Mouse (Mus musculus) monocyte, adult 2 months (primary cell): ENCODE results near the gene Ckap5.
"Not testable (repeated sequence)": the region's sequence is repeated elsewhere in the genome, so short reads cannot be mapped to it uniquely, and the experiment has no call there.

Experiments
- DNase-seq, 2 experiments: peaks; one replicate each; pipeline ENCODE4 v3.0.0; 2022; ENCODE audit warnings: low spot score in 2 of 2, low read depth in 1 of 2

The Ckap5 gene

GRCm38 (mm10) chr2:91526294-91527146, at the start of gene Ckap5:
Ckap5 (plus strand) TSS chr2:91526762.
- DNase-seq: peak; percentile 73 to 76

GRCm38 (mm10) chr2:91476841-91477240, 49.7 kb upstream of the Ckap5 start:
- DNase-seq: no peak

GRCm38 (mm10) chr2:91480399-91480801, 46.2 kb upstream of the Ckap5 start:
- DNase-seq: no peak

- DNase-seq: no peak
Measured at GRCm38 (mm10) chr2:91480805-91481514, 45.6 kb upstream of the Ckap5 start.

DNA sequence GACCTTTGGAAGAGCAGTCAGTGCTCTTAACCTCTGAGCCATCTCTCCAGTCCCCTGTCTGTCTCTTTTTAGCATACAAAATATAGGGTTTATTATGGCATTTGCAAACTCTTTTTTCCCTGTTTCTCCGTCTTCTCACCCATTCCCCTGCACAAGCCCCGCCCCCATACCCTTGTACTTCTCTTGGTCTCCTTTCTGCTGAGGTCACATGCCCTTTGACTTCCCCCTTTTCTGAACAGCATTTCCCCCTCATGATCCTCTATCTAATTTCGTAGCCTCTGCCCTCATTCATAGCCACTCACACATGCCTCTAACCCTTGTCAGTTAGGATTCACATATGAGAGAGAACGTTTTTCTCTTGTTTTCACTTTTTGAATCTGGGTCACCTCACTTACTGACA, 41.9 kb upstream of the Ckap5 start:
- no peak for DNase-seq

GRCm38 (mm10) chr2:91485256-91485655, 41.3 kb upstream of the Ckap5 start:
- no peak for DNase-seq

DNA sequence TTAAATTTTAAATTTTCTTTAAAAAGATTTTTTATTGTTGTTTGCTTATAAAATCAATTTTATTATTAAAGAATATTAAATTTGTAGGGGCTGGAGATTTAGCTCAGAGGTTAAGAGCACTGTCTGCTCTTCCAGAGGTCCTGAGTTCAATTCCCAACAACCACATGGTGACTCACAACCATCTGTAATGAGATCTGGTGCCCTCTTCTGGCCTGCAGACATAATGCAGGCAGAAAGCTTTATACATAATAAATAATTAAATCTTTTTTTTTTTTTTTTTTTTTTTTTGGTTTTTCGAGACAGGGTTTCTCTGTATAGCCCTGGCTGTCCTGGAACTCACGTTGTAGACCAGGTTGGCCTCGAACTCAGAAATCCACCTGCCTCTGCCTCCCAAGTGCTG, 39.3 kb upstream of the Ckap5 start:
- DNase-seq: not testable (repeated sequence)

DNA sequence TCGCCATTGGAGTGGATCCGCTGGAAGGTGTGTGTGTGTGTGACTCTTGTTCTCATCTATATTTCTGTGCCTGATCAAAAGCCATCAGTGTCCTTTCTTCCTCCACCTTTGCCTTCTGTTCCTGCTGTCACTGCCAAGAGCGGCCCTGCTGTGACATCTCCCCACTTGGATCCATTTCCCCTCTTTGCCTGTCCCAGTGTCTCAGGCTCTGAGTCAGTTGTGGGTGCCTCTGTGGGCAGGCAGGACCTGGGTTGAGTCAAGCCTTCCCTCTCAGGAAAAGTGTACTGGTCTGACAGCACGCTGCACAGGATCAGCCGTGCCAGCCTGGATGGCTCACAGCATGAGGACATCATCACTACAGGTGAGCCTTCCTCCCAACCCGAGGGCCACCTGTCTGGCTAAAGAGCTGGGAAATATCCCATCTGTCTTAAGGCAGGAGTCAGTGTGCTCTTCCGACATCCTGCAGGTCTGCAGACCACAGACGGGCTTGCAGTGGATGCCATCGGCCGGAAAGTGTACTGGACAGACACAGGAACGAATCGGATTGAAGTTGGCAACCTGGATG, 34.4 kb upstream of the Ckap5 start:
- DNase-seq: no peak

DNA sequence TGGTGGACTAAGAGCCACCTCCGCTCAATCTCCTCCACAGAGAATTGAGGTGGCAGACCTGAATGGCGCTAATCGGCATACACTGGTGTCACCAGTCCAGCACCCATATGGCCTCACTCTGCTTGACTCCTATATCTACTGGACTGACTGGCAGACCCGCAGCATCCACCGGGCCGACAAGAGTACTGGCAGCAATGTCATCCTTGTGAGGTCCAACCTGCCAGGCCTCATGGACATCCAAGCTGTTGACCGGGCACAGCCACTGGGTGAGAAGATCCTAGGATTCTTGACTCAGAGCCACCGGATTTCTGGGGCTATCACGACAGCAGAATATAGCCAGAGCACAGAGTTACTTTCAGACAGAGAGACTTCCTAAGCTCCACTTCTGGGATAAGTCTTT, 32.6 kb upstream of the Ckap5 start:
- no peak for DNase-seq

DNA sequence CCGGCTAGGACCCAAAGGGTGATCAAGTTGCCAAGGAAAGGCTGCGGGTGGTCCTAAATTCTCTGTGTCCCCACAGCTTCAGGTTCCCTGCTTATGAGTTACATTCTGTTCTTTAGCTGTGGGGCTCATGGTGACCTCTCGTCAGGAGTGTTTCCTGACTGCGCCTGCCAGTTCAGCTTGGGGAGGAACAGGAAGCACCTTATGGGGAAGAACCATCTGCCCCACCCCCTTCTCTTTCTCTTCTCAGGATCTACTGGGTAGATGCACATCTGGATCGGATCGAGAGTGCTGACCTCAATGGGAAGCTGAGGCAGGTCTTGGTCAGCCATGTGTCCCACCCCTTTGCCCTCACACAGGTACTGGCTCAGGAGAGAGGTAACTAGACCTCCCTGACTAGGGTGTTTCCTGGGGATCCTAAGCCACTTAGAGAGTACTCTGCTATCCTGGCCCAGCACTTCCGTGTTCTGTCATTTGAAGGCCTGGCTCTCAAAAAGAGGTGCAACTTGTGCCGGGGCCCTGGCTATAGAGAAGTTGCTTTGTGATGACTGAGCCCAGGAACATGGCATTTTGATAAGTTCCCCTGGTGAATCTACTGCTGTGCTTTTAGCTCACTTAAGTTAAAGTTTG, 28.4 kb upstream of the Ckap5 start:
- peak in 1 of 2 experiments; percentile 48 for DNase-seq

DNA sequence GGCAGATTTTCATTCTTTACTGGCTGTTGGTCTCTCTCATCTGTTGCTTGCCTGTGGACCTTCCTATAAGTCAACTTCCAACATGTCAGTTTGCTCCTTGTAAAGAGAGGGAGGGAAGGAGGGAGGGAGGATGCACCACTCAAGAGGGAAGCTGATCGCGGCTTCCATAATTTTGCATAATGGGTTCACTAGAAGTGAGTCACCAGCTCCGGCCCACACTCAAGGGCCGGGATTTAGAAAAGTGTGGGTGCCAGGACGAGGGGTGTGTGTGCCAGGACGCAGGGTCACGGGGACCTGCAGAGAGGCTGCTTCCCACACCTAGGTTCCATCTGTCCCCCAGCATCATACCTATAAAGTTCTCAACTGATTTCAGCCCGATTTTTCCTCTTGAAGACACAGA, 18.5 kb upstream of the Ckap5 start:
- DNase-seq: no peak

- no peak for DNase-seq
Measured at GRCm38 (mm10) chr2:91517186-91517585, 9.4 kb upstream of the Ckap5 start.

GRCm38 (mm10) chr2:91527147-91527486, 555 bp downstream of the Ckap5 start:
- DNase-seq: no peak

GRCm38 (mm10) chr2:91537588-91538205, 11.1 kb downstream of the Ckap5 start:
- peak; percentile 30 to 62 for DNase-seq

DNA sequence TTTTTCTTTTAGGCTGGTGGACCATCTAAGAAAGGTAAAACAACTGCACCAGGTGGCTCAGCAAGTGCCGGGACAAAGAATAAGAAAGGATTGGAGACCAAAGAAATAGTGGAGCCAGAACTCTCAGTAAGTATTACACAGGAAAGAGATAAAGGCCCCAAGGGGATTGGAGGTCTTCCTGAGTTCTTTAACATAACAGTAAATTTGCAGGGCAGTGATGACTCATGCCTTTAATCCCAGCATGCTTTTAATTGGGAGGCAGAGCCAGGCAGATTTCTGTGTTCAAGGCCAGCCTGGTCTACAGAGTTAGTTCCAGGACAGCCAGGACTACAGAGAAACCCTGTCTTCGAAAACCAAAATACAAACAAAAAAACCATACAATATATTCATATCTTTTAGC, 41.6 kb downstream of the Ckap5 start:
- DNase-seq: no peak

DNA sequence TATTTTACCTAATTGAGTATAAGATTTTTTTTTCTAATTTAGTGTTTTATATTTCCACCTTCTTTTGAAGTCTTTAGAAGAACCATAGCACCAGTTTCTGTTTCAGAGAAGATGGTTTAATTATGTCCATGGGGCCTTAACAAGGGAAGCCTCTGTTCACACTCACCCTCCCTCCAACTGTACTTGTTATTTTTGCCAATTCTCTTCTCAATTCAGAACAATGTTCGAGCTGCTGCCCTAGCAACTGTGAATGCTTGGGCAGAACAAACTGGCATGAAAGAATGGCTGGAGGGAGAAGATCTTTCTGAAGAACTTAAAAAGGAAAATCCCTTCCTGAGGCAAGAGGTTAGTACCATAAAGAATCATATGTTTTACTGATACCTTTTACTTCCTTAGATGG, 54.3 kb downstream of the Ckap5 start:
- no peak for DNase-seq

- no peak for DNase-seq
Measured at GRCm38 (mm10) chr2:91586242-91586641, 59.7 kb downstream of the Ckap5 start.

- DNase-seq: no peak
Measured at GRCm38 (mm10) chr2:91600475-91600874, 73.9 kb downstream of the Ckap5 start.

DNA sequence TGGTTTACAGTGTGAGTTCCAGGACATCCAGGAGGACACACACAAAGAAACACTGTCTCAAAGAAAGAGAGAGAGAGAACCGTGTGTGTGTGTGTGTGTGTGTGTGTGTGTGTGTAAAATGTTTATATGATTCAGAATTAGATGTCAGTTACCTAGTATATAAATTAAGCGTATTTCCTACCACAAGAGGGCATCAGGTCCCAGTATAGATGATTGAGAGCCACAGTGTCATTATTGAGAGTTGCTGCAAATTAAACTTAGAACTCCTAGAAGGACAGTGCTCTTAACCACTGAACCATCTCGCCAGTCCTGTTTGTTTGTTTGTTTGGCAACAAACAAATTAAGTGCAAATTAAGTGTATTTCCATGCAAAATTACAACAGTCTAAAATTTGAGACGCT, 75.8 kb downstream of the Ckap5 start:
- DNase-seq: no peak

GRCm38 (mm10) chr2:91609370-91609769, 82.8 kb downstream of the Ckap5 start:
- not testable (repeated sequence) for DNase-seq

GRCm38 (mm10) chr2:91622356-91622755, 95.8 kb downstream of the Ckap5 start:
- DNase-seq: no peak
